Mouse (Mus musculus): ENCODE data around the gene Paqr5. TPM values are rescaled to one million over a fixed set of nuclear protein-coding genes. Genes with fewer than 3 reads are reported as not detected.

The Paqr5 gene
- total RNA-seq, 1 experiment, result 0.27 TPM

DNA sequence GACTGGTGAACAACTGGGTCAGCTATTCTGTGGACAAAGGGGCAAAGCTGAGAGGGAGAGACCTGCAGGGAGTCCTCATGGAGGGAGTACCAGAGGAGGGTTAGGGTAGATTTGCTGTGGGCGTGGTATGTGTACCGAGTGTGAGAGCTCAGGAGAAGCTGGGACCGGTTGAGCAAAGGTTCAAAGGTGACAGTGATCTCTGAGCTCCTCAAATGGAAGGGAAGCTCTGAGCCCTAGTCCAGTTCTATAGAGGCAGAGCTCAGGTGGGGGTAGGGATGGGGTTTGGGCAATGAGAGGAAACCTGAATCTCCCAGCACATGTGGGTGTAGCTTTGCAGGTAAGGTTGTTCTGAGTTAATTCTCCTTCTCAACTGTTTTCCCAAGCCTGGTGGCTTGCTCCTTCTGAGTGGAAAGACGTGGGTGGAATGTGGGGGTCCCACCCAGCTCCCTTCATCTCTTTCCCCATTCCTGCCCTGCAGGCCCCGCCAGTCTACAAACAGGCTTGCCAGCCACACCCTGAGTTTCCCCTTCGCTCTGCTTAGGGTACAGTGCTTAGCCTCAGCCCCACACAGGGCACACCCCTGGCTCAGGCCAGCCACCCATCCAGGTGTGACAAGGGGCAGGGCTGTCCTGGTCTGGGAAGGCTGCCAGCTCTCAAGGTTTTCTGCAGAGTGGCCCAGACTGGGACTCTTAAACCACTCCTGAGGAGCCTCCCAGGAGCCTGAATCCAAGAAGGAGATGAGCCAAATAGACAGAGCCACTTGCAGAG, 26.8 kb downstream of the Paqr5 start:
- Histone ChIP-seq H3K9ac (ENCODE audit: insufficient read depth, low read depth, low read length, poor library complexity, severe bottlenecking) (no peak overlapping the region), H3K4me3 (ENCODE audit: insufficient read depth in 1 of 2, low read depth in 1 of 2, low read length in 2 of 2, poor library complexity in 1 of 2, severe bottlenecking in 1 of 2) (no peak overlapping the region), H3K4me1 (ENCODE audit: control insufficient read depth in 2 of 2, insufficient read depth in 2 of 2, low read length in 2 of 2, poor library complexity in 1 of 2) (peaks cover 0 to 13% of the 10 kb centered on the region in 2 experiments; a peak in 2 of 4 replicates), H3K9me3 (ENCODE audit: control insufficient read depth, insufficient read depth, low read depth, low read length) (no peaks in the 10 kb centered on the region), H3K27ac (ENCODE audit: insufficient read depth, low read depth, low read length, poor library complexity, severe bottlenecking) (no peak overlapping the region), H3K36me3 (ENCODE audit: control insufficient read depth, insufficient read depth, low read length, poor library complexity, severe bottlenecking) (no peaks in the 10 kb centered on the region)
- TF ChIP-seq CHD2 (IDR thresholded peaks at IDR 0.05; ENCODE audit: low read depth, low read length) (no peak), ZC3H11A (IDR thresholded peaks at IDR 0.05; ENCODE audit: borderline replicate concordance, low read depth, low read length) (no peak), HCFC1 (IDR thresholded peaks at IDR 0.05; ENCODE audit: borderline replicate concordance, insufficient read depth, low read length) (no peak), MAFK (IDR thresholded peaks at IDR 0.05; ENCODE audit: insufficient read depth, low read depth, low read length) (no peak), ZNF384 (IDR thresholded peaks at IDR 0.05; ENCODE audit: low read depth, low read length) (no peak)
- in situ Hi-C loops (cut with MboI; ENCODE audit: low sequenced_read_pairs in 2 of 2, unreplicated experiment in 2 of 2), result no loop called here
- no peak for DNase-seq (ENCODE audit: low read depth, low spot score)

DNA sequence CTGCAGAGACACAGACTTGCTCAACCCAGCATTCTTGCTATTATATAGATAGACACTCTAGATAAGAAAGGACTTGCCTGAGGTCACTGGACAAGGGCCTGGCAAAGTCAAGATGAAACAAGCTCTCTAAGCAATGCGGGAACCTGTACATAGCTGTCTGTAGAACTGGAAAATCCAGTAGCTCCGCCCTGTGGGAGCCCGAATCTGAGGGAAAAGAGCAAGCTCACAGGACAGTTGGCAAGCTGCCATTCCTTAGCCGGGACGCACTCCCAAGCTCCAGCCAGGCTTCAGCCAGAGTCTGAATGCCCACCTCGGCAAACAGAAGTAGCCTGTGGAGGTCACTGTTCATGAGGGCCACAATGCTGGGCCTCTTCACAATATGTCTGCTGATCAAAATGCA, 28.8 kb downstream of the Paqr5 start:
- DNase-seq (ENCODE audit: low read depth, low spot score), result no peak
- Histone ChIP-seq H3K9me3 (ENCODE audit: control insufficient read depth, insufficient read depth, low read depth, low read length) (no peaks in the 10 kb centered on the region), H3K4me1 (ENCODE audit: control insufficient read depth in 2 of 2, insufficient read depth in 2 of 2, low read length in 2 of 2, poor library complexity in 1 of 2) (peaks cover 0 to 13% of the 10 kb centered on the region in 2 experiments; a peak in 2 of 4 replicates), H3K36me3 (ENCODE audit: control insufficient read depth, insufficient read depth, low read length, poor library complexity, severe bottlenecking) (no peaks in the 10 kb centered on the region), H3K9ac (ENCODE audit: insufficient read depth, low read depth, low read length, poor library complexity, severe bottlenecking) (no peak overlapping the region), H3K27ac (ENCODE audit: insufficient read depth, low read depth, low read length, poor library complexity, severe bottlenecking) (no peak overlapping the region), H3K4me3 (ENCODE audit: insufficient read depth in 1 of 2, low read depth in 1 of 2, low read length in 2 of 2, poor library complexity in 1 of 2, severe bottlenecking in 1 of 2) (no peak overlapping the region)
- in situ Hi-C loops (cut with MboI; ENCODE audit: low sequenced_read_pairs in 2 of 2, unreplicated experiment in 2 of 2), result no loop called here
- TF ChIP-seq CHD2 (IDR thresholded peaks at IDR 0.05; ENCODE audit: low read depth, low read length), result no peak
- no peak for TF ChIP-seq ZNF384 (IDR thresholded peaks at IDR 0.05; ENCODE audit: low read depth, low read length)
- TF ChIP-seq HCFC1 (IDR thresholded peaks at IDR 0.05; ENCODE audit: borderline replicate concordance, insufficient read depth, low read length), result no peak
- TF ChIP-seq MAFK (IDR thresholded peaks at IDR 0.05; ENCODE audit: insufficient read depth, low read depth, low read length), result no peak
- no peak for TF ChIP-seq ZC3H11A (IDR thresholded peaks at IDR 0.05; ENCODE audit: borderline replicate concordance, low read depth, low read length)

DNA sequence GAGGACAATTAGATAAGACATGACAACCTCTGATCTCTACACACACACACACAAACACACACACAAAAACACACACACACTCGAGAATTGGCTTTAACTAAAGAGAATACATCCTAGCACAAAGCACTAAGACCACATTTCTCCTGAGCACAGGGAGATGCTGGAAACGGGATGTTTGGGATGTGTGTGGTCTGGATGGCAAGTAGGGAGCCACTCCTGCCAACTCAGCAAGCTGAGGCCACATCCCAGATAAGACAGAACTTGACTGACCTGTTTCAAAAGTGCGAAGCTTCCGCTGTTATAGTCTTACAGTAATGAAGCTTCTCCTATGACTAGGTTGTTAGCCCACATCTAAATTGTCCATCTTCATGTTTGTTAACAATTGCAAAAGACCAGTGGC, 35.5 kb downstream of the Paqr5 start:
- no peaks in the 10 kb centered on the region for H3K9me3 ChIP-seq (ENCODE audit: control insufficient read depth, insufficient read depth, low read depth, low read length)
- in situ Hi-C loops (cut with MboI; ENCODE audit: low sequenced_read_pairs in 2 of 2, unreplicated experiment in 2 of 2), result no loop called here
- no peak overlapping the region for H3K9ac ChIP-seq (ENCODE audit: insufficient read depth, low read depth, low read length, poor library complexity, severe bottlenecking)
- no peak overlapping the region for H3K27ac ChIP-seq (ENCODE audit: insufficient read depth, low read depth, low read length, poor library complexity, severe bottlenecking)
- no peak for DNase-seq (ENCODE audit: low read depth, low spot score)
- H3K4me3 ChIP-seq (ENCODE audit: insufficient read depth in 1 of 2, low read depth in 1 of 2, low read length in 2 of 2, poor library complexity in 1 of 2, severe bottlenecking in 1 of 2), result no peak overlapping the region
- TF ChIP-seq ZNF384 (IDR thresholded peaks at IDR 0.05; ENCODE audit: low read depth, low read length) (no peak), CHD2 (IDR thresholded peaks at IDR 0.05; ENCODE audit: low read depth, low read length) (no peak), ZC3H11A (IDR thresholded peaks at IDR 0.05; ENCODE audit: borderline replicate concordance, low read depth, low read length) (no peak), HCFC1 (IDR thresholded peaks at IDR 0.05; ENCODE audit: borderline replicate concordance, insufficient read depth, low read length) (no peak), MAFK (IDR thresholded peaks at IDR 0.05; ENCODE audit: insufficient read depth, low read depth, low read length) (no peak)
- no peaks in the 10 kb centered on the region for H3K4me1 ChIP-seq (ENCODE audit: control insufficient read depth in 2 of 2, insufficient read depth in 2 of 2, low read length in 2 of 2, poor library complexity in 1 of 2)
- no peaks in the 10 kb centered on the region for H3K36me3 ChIP-seq (ENCODE audit: control insufficient read depth, insufficient read depth, low read length, poor library complexity, severe bottlenecking)

DNA sequence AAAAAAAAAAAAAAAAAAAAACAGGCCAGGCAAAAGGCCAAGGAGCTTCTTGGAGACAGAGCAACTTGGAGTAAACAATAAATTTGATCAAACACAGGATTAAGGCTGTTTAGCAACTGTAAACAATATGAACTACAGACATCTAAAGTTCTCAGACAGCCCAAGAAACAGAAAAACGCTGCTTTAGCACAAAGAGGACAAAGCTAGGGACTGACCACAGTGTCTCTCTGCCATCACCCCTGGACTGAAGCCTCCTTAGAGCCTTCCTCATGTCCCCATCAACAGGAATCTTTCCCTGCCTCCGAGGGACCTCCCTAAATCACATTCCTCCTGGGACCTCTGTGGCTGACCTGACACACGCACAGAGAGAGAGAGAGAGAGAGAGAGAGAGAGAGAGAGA, 35.9 kb downstream of the Paqr5 start:
- H3K4me3 ChIP-seq (ENCODE audit: insufficient read depth in 1 of 2, low read depth in 1 of 2, low read length in 2 of 2, poor library complexity in 1 of 2, severe bottlenecking in 1 of 2), result no peak overlapping the region
- H3K27ac ChIP-seq (ENCODE audit: insufficient read depth, low read depth, low read length, poor library complexity, severe bottlenecking), result no peak overlapping the region
- no peak overlapping the region for H3K9ac ChIP-seq (ENCODE audit: insufficient read depth, low read depth, low read length, poor library complexity, severe bottlenecking)
- in situ Hi-C loops (cut with MboI; ENCODE audit: low sequenced_read_pairs in 2 of 2, unreplicated experiment in 2 of 2), result no loop called here
- no peaks in the 10 kb centered on the region for H3K9me3 ChIP-seq (ENCODE audit: control insufficient read depth, insufficient read depth, low read depth, low read length)
- DNase-seq (ENCODE audit: low read depth, low spot score), result no peak
- no peaks in the 10 kb centered on the region for H3K4me1 ChIP-seq (ENCODE audit: control insufficient read depth in 2 of 2, insufficient read depth in 2 of 2, low read length in 2 of 2, poor library complexity in 1 of 2)
- H3K36me3 ChIP-seq (ENCODE audit: control insufficient read depth, insufficient read depth, low read length, poor library complexity, severe bottlenecking), result no peaks in the 10 kb centered on the region
- TF ChIP-seq ZNF384 (IDR thresholded peaks at IDR 0.05; ENCODE audit: low read depth, low read length) (no peak), MAFK (IDR thresholded peaks at IDR 0.05; ENCODE audit: insufficient read depth, low read depth, low read length) (no peak), HCFC1 (IDR thresholded peaks at IDR 0.05; ENCODE audit: borderline replicate concordance, insufficient read depth, low read length) (no peak), CHD2 (IDR thresholded peaks at IDR 0.05; ENCODE audit: low read depth, low read length) (no peak), ZC3H11A (IDR thresholded peaks at IDR 0.05; ENCODE audit: borderline replicate concordance, low read depth, low read length) (no peak)
